Mouse (Mus musculus) heart, postnatal 14 days (tissue): ENCODE results near the gene Hspb9. TPM values are rescaled to one million over a fixed set of nuclear protein-coding genes. Genes with fewer than 3 reads are reported as not detected.
A peak's percentile ranks its signal among the peaks of the same experiment; 100 is the strongest.

ENCODE experiments used
- DNase-seq, 2 experiments: peaks; one replicate each; pipeline ENCODE4 v3.0.0; 2021 to 2022
- intact Hi-C: fragments of 180-260 bp; cut with DNase I; formaldehyde crosslinking; loops from one replicate; pipeline ENCODE4 v1.15.1; 2025
- total RNA-seq, 2 experiments: library from RNA; stranded (reverse); gene quantifications; 2 replicates each; pipeline ENCODE4 v1.2.3; 2021

The Hspb9 gene
- total RNA-seq, 2 experiments from 2014 or later: not detected

DNA sequence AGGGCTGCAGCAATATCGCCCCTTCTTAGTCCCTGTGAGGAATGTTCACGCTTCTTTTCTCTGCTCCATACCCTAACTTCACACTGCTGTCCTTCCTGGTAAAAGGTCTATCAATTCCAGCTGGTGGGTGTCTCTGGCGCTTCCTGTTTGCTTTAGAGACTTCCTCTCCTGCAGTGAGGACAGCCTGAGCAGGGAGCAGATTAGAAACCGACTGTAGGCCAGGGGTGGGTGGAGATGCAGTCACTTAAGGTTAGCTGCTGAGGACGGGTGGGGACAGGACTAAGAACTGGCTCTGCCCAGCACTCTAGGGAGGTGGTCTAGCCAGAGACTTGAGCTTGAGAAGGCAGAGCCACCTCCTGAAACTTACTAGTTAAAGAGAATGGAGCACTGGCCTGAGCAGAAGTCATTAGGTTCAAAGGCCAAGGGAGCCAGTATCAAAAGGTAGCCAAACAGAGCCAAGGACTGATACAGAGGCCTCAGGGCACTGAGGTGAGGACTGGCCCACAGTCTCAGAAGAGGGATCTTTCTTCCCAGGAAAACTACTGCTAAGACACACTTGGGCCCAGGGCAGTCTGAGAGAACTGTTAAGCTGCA, 11.4 kb downstream of the Hspb9 start:
- intact Hi-C loops: no loop called here
- DNase-seq: peak; percentile 38 to 47

DNA sequence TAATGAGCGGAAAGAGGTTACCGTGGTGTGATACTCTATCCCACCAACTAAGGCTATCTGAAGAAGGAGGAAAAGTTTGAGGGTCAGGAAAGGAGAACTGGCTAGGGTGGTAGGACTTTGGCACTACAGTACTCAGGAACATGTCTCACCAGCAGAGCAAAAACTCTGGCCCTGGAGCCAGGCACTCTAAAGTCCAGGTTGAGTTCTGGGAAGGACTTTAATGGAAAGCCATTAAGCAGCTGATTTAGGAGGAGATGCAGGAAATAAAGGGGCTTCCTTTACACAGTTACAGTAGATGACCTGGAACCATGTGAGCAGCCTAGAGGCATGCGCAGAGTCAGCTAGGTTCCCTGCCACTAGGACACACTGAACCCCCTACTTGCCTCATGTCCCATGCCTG, 13.6 kb downstream of the Hspb9 start:
- intact Hi-C loops: no loop called here
- DNase-seq: no peak

- intact Hi-C loops: no loop called here
- DNase-seq: no peak
Observed at GRCm38 (mm10) chr11:100728601-100729000, 15.0 kb downstream of the Hspb9 start.

- no peak for DNase-seq
- intact Hi-C loops: no loop called here
Observed at GRCm38 (mm10) chr11:100729976-100730375, 16.3 kb downstream of the Hspb9 start.

- intact Hi-C loops: no loop called here
- no peak for DNase-seq
Observed at GRCm38 (mm10) chr11:100730477-100731205, 17.0 kb downstream of the Hspb9 start.

- intact Hi-C loops: no loop called here
- no peak for DNase-seq
Observed at GRCm38 (mm10) chr11:100735134-100735865, 21.6 kb downstream of the Hspb9 start.

DNA sequence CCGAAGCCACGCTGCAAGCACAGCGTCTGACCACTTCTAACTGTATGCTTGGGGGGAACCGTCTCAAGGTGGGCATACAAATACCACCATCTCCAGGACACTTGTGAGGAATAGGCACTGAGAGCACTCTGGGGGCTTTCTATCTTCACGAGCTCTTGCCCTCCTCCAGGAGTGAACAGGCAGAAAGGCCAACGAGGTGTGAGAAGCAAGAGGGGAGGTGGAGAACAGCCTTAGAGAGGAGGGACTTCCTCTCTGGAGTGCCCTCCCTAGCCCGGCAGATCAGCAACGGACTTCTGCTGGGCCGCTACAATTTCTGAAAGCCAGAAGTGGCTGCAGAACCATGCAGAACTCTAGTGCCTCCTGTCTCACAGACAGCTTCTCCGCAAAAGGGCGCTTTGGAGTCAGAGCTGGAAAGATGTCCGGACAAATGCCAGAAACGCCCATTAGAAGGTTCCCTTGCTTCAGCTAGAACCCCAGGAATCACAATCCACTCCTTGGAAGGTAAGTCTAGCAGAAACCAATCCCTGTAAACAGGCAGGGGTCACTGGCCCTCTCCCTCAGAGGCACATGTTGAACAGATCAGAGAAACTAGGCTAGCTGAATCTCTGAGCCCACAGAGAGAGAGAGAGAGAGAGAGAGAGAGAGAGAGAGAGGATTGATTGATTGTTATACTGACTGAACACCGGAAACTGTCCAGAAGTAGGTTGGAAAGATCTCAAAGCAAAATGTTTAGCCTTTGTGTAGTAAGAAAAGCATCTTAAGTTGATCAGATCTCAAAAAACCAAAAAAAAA, 22.5 kb downstream of the Hspb9 start:
- intact Hi-C loops: no loop called here
- no peak for DNase-seq

GRCm38 (mm10) chr11:100736746-100737080, 23.1 kb downstream of the Hspb9 start:
- intact Hi-C loops: no loop called here
- DNase-seq: no peak

GRCm38 (mm10) chr11:100737105-100737733, 23.6 kb downstream of the Hspb9 start:
- intact Hi-C loops: no loop called here
- DNase-seq: no peak

GRCm38 (mm10) chr11:100738066-100738604, 24.5 kb downstream of the Hspb9 start, which contains the start of gene Rab5c:
TSS of gene Rab5c (minus strand) at chr11:100738215.
- DNase-seq: peak; percentile 97 to 98
- intact Hi-C loops: no loop called here

DNA sequence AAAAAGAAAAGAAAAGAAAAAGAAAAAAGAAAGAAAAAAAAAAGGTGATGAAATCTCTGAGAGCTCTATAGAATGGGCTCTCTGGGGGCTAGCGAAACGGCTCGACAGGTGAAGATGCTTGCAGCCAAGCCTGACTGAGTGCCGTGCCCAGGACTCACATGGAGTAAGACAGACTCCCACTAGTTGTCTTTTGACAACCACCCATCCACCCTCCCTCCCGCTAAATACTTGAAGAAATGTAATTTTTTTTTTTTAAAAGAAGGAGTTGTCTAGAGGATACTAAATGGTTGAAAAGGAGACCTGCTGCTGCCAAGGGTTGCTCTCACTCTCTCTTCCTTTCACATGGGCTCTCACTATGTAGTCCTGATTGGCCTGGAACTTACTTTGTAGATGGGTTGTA, 25.1 kb downstream of the Hspb9 start:
- intact Hi-C loops: no loop called here
- no peak for DNase-seq

DNA sequence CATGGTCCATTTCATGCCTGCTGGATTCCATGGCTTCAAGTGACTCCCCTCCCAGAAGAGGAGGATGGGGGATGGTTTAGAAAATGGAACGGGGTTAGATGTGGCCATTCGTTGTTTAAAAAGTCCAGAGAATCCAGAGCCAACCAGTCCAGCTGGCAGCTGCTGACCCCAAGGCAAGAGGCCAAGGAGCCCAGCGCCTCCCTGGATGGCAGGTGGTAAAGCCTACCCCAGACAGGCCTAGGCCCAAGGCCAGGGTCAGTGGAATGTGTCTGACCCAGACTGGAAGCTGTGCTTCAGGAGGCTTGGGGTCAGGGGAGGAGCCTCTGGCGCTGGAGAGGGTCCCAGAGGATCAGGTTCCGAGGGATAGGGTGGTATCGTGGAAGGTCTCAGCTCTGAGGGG, 27.7 kb downstream of the Hspb9 start:
- intact Hi-C loops: no loop called here
- DNase-seq: peak; percentile 52 to 73

DNA sequence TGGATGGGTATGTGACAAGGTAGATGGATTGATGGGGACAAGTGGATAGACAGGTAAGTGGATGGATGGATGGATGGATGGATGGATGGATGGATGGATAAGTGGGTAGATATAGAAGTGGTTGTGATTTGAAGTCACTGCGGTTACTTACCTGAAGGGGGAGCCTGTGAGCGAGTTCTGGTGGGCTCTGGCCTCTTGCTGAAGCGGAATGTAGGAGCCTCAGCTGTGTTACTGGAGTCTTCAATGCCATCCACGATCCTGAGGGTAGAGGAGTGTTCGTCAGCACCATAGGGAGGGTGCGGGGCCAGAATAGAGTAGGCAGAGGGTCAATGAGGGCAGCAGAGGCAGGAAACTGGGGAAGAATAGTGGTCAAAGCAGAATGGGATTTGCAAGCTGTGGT, 31.4 kb downstream of the Hspb9 start:
- intact Hi-C loops: loop anchor here (2.0 kb wide), 2 partner anchors 14 to 30 kb away; partner anchors contain the start of gene Kcnh4
- peak; percentile 48 to 66 for DNase-seq

- intact Hi-C loops: no loop called here
Observed at GRCm38 (mm10) chr11:100746546-100746945, 32.9 kb downstream of the Hspb9 start.

DNA sequence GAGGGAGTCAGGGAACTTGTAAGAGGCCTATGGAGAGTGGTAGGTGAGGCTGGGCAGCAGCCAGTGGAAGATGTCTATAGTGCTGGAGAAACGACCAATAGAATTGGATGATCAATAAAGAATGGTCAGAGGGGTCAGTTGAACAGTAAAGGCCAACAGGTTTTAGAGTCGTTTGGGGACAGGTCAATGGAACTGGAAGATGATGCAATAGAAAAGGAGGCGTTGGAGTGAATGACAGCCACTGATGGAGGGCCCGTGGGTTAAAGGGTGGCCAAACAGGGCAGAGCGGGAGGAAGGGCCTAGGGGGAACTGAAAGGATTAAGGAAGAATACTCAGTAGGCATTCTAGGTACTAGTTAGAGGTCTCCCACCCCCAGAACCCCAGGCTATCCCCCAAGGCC, 33.5 kb downstream of the Hspb9 start:
- intact Hi-C loops: no loop called here
- DNase-seq: no peak

More at GRCm38 (mm10) chr11:100746546-100746945, 32.9 kb downstream of the Hspb9 start:
- no peak for DNase-seq

- DNase-seq: no peak
- intact Hi-C loops: no loop called here
Observed at GRCm38 (mm10) chr11:100748620-100749019, 35.0 kb downstream of the Hspb9 start.

- intact Hi-C loops: no loop called here
- no peak for DNase-seq
Observed at GRCm38 (mm10) chr11:100749469-100749868, 35.8 kb downstream of the Hspb9 start.

- no peak for DNase-seq
- intact Hi-C loops: no loop called here
Observed at GRCm38 (mm10) chr11:100750127-100750526, 36.5 kb downstream of the Hspb9 start.

DNA sequence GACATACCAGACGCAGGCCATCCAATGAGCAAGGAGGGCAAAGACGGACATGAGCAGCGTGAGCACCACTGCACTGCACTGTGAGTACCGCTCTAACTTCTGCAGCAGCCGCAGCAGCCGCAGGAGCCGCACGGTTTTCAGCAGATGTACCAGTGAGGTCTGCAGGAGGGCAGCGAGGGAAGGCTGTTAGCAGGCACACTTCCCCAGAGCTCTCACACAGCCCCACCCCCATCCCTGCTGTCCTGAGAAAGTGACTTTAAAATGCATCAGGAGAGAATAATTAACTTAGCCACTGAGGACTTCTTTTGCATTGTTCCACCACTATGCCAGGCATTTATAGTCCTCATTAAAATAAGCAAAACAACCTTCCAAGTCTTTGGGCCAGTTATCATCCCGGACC, 38.6 kb downstream of the Hspb9 start:
- intact Hi-C loops: no loop called here
- DNase-seq: no peak
